Mouse (Mus musculus) 3T3-L1 (cell line): ENCODE data around the gene Rapgef2.
A peak's percentile ranks its signal among the peaks of the same experiment; 100 is the strongest.

ENCODE experiments used
- DNase-seq: peaks from one replicate; pipeline ENCODE4 v3.0.0-alpha.2; 2015; ENCODE audit warnings: low read depth, low spot score

The Rapgef2 gene

DNA sequence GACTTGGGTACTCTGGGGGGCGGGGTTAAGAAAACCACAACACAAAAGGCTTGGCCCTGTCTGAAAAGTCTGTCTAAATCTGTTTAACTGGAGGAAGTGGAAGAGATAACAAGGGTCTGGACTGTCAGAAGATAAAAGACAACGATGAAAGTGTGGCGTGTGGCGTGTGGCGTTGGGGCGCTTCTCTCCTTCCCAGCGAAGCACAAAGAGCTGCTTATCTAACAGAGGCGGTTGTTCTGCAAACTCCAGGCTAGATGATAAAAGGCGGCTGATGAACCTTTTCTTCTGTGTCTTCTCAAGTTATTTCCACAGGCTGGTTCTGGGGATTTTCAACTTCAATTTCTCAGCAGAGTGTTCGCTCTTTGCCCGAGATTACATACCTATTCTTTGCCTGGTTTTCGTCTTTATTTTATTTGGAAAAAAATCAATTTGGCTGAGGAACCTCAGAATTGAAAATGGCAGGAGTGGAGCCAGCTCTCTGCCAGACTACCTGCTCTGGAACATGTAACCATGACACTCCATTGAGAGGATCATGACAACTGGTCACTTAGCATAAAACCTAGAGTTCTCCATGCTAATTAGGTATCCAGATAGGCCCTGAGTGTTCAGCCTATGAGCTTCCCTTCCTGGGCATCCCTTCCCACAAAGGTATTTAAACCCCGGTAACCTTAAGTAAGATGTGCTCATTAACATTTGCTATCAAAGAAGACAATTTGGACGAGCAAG is 258.0 kb downstream of the Rapgef2 start:
- DNase-seq = no peak

- DNase-seq = no peak
Measured at GRCm38 (mm10) chr3:79025983-79026382, 260.3 kb downstream of the Rapgef2 start.

- DNase-seq = no peak
Measured at GRCm38 (mm10) chr3:79023735-79024328, 262.5 kb downstream of the Rapgef2 start.

DNA sequence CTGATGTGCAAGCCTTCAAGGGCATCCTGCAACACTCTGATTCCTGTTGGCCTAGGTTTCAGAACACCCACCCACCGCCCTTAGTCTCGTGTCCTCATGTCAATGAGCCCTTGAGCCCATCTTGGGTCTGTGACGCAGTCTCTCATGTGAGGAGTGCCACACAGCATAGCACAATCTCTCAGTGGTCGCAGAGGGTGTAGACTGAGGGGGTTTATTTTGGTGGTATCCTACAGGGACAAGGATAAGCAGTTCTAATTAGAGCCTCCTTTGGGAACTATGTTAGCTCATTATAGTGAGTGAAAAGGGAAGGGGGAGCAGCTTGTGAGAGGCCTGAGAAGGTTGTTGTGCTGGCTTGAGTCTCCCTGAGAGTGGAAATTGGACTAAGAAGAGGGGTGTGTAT is 263.6 kb downstream of the Rapgef2 start:
- no peak for DNase-seq

- DNase-seq = no peak
Measured at GRCm38 (mm10) chr3:79017440-79017839, 268.9 kb downstream of the Rapgef2 start.

- no peak for DNase-seq
Measured at GRCm38 (mm10) chr3:79016830-79017229, 269.5 kb downstream of the Rapgef2 start.

GRCm38 (mm10) chr3:79015621-79016474 is 270.5 kb downstream of the Rapgef2 start:
- DNase-seq = peak; percentile 37
